Comparison of ENCODE assay signal across 26 mouse cellular contexts in genomic region chr13:36467849-36468248, GRCm38 (mm10).
DNase-seq lines count a peak whose midpoint lies in the region; ATAC-seq and TF ChIP-seq lines count a peak whose summit lies in the region.
"Had no signal": no experiment of that assay in that cellular context is flagged by ENCODE, and none has a peak within 500 bp of the region (broad histone marks: within the 10 kb centered on the region; RNA-seq: fewer than 3 reads in every experiment).

No protein-coding gene starts in this region.

- no peak overlapping the region for H3K27ac ChIP-seq in embryonic facial prominence, embryonic 14.5 days (replicated peaks; ENCODE audit: low read depth, low read length)
- no peak overlapping the region for H3K27ac ChIP-seq in embryonic facial prominence, embryonic 10.5 days (replicated peaks)
- no peak overlapping the region for H3K27ac ChIP-seq in limb, embryonic 14.5 days (replicated peaks; ENCODE audit: low read depth, low read length)
- no peak overlapping the region for H3K27ac ChIP-seq in limb, embryonic 10.5 days
- H3K27ac ChIP-seq in lung, embryonic 14.5 days (ENCODE audit: low read depth), result no peak overlapping the region
- H3K27ac ChIP-seq: embryonic facial prominence, embryonic 13.5 days; forebrain, embryonic 10.5 days; forebrain, embryonic 12.5 days had no signal

- TF ChIP-seq POLR2A in limb, embryonic 14.5 days (IDR thresholded peaks at IDR 0.05; ENCODE audit: borderline replicate concordance, extremely low read depth, insufficient read depth, insufficient read length), result no peak

- H3K4me3 ChIP-seq in embryonic facial prominence, embryonic 14.5 days (ENCODE audit: low read depth, low read length), result no peak overlapping the region
- H3K4me3 ChIP-seq in embryonic facial prominence, embryonic 10.5 days, result no peak overlapping the region
- no peak overlapping the region for H3K4me3 ChIP-seq in limb, embryonic 14.5 days (replicated peaks; ENCODE audit: low read length)
- H3K4me3 ChIP-seq in limb, embryonic 10.5 days, result no peak overlapping the region
- H3K4me3 ChIP-seq in lung, embryonic 14.5 days (ENCODE audit: low read depth, low read length), result no peak overlapping the region
- H3K4me3 ChIP-seq: embryonic facial prominence, embryonic 13.5 days; forebrain, embryonic 10.5 days; forebrain, embryonic 12.5 days had no signal

- WGBS in embryonic facial prominence, embryonic 14.5 days, result 62% methylated on average over 2 of the region's 2 CpGs
- 77% methylated on average over 2 of the region's 2 CpGs for WGBS in embryonic facial prominence, embryonic 10.5 days
- WGBS in limb, embryonic 14.5 days, result 65% methylated on average over 2 of the region's 2 CpGs
- 85% methylated on average over 2 of the region's 2 CpGs for WGBS in limb, embryonic 10.5 days
- 33% methylated on average over 2 of the region's 2 CpGs for WGBS in lung, embryonic 14.5 days

- H3K4me2 ChIP-seq in embryonic facial prominence, embryonic 14.5 days (ENCODE audit: low read depth, low read length), result no peak overlapping the region
- H3K4me2 ChIP-seq in limb, embryonic 14.5 days (replicated peaks; ENCODE audit: low read depth, low read length, severe bottlenecking), result no peak overlapping the region
- H3K4me2 ChIP-seq in lung, embryonic 14.5 days, result no peak overlapping the region
- H3K4me2 ChIP-seq: embryonic facial prominence, embryonic 13.5 days; forebrain, embryonic 12.5 days had no signal

- no peak for ATAC-seq in embryonic facial prominence, embryonic 14.5 days (ENCODE audit: low read depth)
- no peak for ATAC-seq in limb, embryonic 14.5 days (ENCODE audit: low FRiP score, low read depth)
- ATAC-seq in lung, embryonic 14.5 days (ENCODE audit: insufficient read depth), result no peak
- ATAC-seq: activated CD4-positive, CD25-positive, alpha-beta regulatory T cell, adult 4 months; CD4-positive, CD25-positive, alpha-beta regulatory T cell, adult 4 months; forebrain, embryonic 14.5 days; forebrain, embryonic 16.5 days; Patski had no signal

- no peaks in the 10 kb centered on the region for H3K9me3 ChIP-seq in embryonic facial prominence, embryonic 14.5 days (ENCODE audit: control insufficient read depth, low read length)
- no peaks in the 10 kb centered on the region for H3K9me3 ChIP-seq in embryonic facial prominence, embryonic 10.5 days
- no peaks in the 10 kb centered on the region for H3K9me3 ChIP-seq in limb, embryonic 14.5 days (ENCODE audit: control insufficient read depth, low read length)
- no peaks in the 10 kb centered on the region for H3K9me3 ChIP-seq in limb, embryonic 10.5 days (replicated peaks)
- no peaks in the 10 kb centered on the region for H3K9me3 ChIP-seq in lung, embryonic 14.5 days (ENCODE audit: low read depth, low read length)
- H3K9me3 ChIP-seq: embryonic facial prominence, embryonic 13.5 days; forebrain, embryonic 10.5 days; forebrain, embryonic 12.5 days; G1E had no signal

- H3K27me3 ChIP-seq in embryonic facial prominence, embryonic 14.5 days (replicated peaks; ENCODE audit: control insufficient read depth, insufficient read depth, low read length), result no peaks in the 10 kb centered on the region
- no peaks in the 10 kb centered on the region for H3K27me3 ChIP-seq in embryonic facial prominence, embryonic 10.5 days (replicated peaks; ENCODE audit: low read depth, poor library complexity, severe bottlenecking)
- no peaks in the 10 kb centered on the region for H3K27me3 ChIP-seq in limb, embryonic 14.5 days (ENCODE audit: control insufficient read depth, insufficient read depth, low read length)
- no peaks in the 10 kb centered on the region for H3K27me3 ChIP-seq in limb, embryonic 10.5 days (ENCODE audit: low read depth, poor library complexity, severe bottlenecking)
- no peaks in the 10 kb centered on the region for H3K27me3 ChIP-seq in lung, embryonic 14.5 days (ENCODE audit: insufficient read depth, low read length)
- H3K27me3 ChIP-seq: CH12.LX; embryonic facial prominence, embryonic 13.5 days; forebrain, embryonic 12.5 days; Patski had no signal

- no peaks in the 10 kb centered on the region for H3K4me1 ChIP-seq in embryonic facial prominence, embryonic 14.5 days (ENCODE audit: control insufficient read depth, insufficient read depth, low read length)
- no peaks in the 10 kb centered on the region for H3K4me1 ChIP-seq in embryonic facial prominence, embryonic 10.5 days
- no peaks in the 10 kb centered on the region for H3K4me1 ChIP-seq in limb, embryonic 14.5 days (ENCODE audit: control insufficient read depth, insufficient read depth, low read length)
- 0 out of 2 replicates have a peak, but pooled peaks cover 6% of the 10 kb centered on the region for H3K4me1 ChIP-seq in limb, embryonic 10.5 days
- H3K4me1 ChIP-seq in lung, embryonic 14.5 days (ENCODE audit: insufficient read depth), result peaks cover 8% of the 10 kb centered on the region; the same call in 1 of the 2 replicates
- H3K4me1 ChIP-seq: embryonic facial prominence, embryonic 13.5 days; forebrain, embryonic 10.5 days had no signal

- no peak overlapping the region for H3K9ac ChIP-seq in embryonic facial prominence, embryonic 14.5 days (ENCODE audit: low read depth, low read length)
- no peak overlapping the region for H3K9ac ChIP-seq in limb, embryonic 14.5 days (ENCODE audit: low read depth, low read length, severe bottlenecking)
- H3K9ac ChIP-seq in lung, embryonic 14.5 days, result no peak overlapping the region
- H3K9ac ChIP-seq: embryonic facial prominence, embryonic 13.5 days; forebrain, embryonic 12.5 days had no signal

- H3K36me3 ChIP-seq in embryonic facial prominence, embryonic 14.5 days (ENCODE audit: control insufficient read depth, insufficient read depth, low read length), result no peaks in the 10 kb centered on the region
- H3K36me3 ChIP-seq in embryonic facial prominence, embryonic 10.5 days (replicated peaks), result no peaks in the 10 kb centered on the region
- no peaks in the 10 kb centered on the region for H3K36me3 ChIP-seq in limb, embryonic 14.5 days (ENCODE audit: control insufficient read depth, insufficient read depth, low read length)
- H3K36me3 ChIP-seq in limb, embryonic 10.5 days, result no peaks in the 10 kb centered on the region
- no peaks in the 10 kb centered on the region for H3K36me3 ChIP-seq in lung, embryonic 14.5 days (ENCODE audit: insufficient read depth)
- H3K36me3 ChIP-seq: embryonic facial prominence, embryonic 13.5 days; forebrain, embryonic 10.5 days; forebrain, embryonic 12.5 days had no signal

- TF ChIP-seq CTCF in lung, embryonic 14.5 days (IDR thresholded peaks at IDR 0.05; ENCODE audit: low read depth), result no peak

- peak; percentile 23 for DNase-seq in embryonic facial prominence, embryonic 14.5 days (ENCODE audit: low spot score)
- DNase-seq in embryonic facial prominence, embryonic 10.5 days (ENCODE audit: low spot score), result no peak
- peak; percentile 11 for DNase-seq in limb, embryonic 14.5 days (ENCODE audit: low spot score)
- no peak for DNase-seq in limb, embryonic 10.5 days (ENCODE audit: low spot score)
- peak; percentile 29 for DNase-seq in lung, embryonic 14.5 days
- no peak for DNase-seq in lung, postnatal 25 days (ENCODE audit: low spot score)
- no peak for DNase-seq in lung, postnatal 10 days
- DNase-seq: adrenal gland, adult 8-10 months; adrenal gland, postnatal 14 days; adrenal gland, postnatal 36 days; B cell, adult 2 months; cerebellum, adult 11-12 months; cerebellum, adult 2 months; cerebellum, adult 9-10 months; cerebellum, postnatal 10 days; cerebellum, postnatal 25 days had no signal

Comparison
In these comparisons a context has a peak if more than half of its experiments do, and no peak if none do; other contexts are left out.
1. DNase-seq: peak in embryonic facial prominence, embryonic 14.5 days (single experiment), limb, embryonic 14.5 days (single experiment) and lung, embryonic 14.5 days (single experiment); none in embryonic facial prominence, embryonic 10.5 days (single experiment), limb, embryonic 10.5 days (single experiment), lung, postnatal 25 days (single experiment) and lung, postnatal 10 days (single experiment).